Mouse (Mus musculus) forebrain, embryonic 11.5 days (tissue): Measurements from ENCODE around the gene Dnlz. TPM values are rescaled to one million over a fixed set of nuclear protein-coding genes. Genes with fewer than 3 reads are reported as not detected.
A peak's percentile ranks its signal among the peaks of the same experiment; 100 is the strongest.
"Not testable (repeated sequence)": the region's sequence is repeated elsewhere in the genome, so short reads cannot be mapped to it uniquely, and the experiment has no call there.

ENCODE experiments used
- ATAC-seq: fragments of 200-750 bp; cut with Nextera tagmentation; replicated peaks from 2 replicates; pipeline ENCODE4 v1.8.0; 2017; ENCODE audit warnings: moderate TSS enrichment; ENCODE audit not compliant: low FRiP score
- DNase-seq: peaks from one replicate; pipeline ENCODE4 v3.0.0-alpha.2; 2017; ENCODE audit warnings: low spot score
- H3K27ac ChIP-seq: fragments of 300-500 bp; sonication (generic); 2 replicates; pipeline ENCODE4 v1.5.1; 2014; ENCODE audit warnings: low read depth, low read length
- H3K27me3 ChIP-seq: fragments of 300-500 bp; sonication (generic); 2 replicates; pipeline ENCODE4 v1.6.1; 2014; ENCODE audit warnings: mild to moderate bottlenecking, low read length, mixed read lengths; ENCODE audit not compliant: control insufficient read depth, insufficient read depth
- H3K36me3 ChIP-seq: fragments of 300-500 bp; sonication (generic); 2 replicates; pipeline ENCODE4 v1.6.1; 2014; ENCODE audit warnings: mild to moderate bottlenecking, low read length, moderate library complexity, mixed read lengths; ENCODE audit not compliant: control insufficient read depth, insufficient read depth
- H3K4me1 ChIP-seq: fragments of 300-500 bp; sonication (generic); replicated peaks from 2 replicates; pipeline ENCODE4 v1.6.1; 2014; ENCODE audit warnings: low read length, mixed read lengths; ENCODE audit not compliant: control insufficient read depth, insufficient read depth
- H3K4me2 ChIP-seq: fragments of 300-500 bp; sonication (generic); 2 replicates; pipeline ENCODE4 v1.6.1; 2014; ENCODE audit warnings: low read depth, mild to moderate bottlenecking, low read length, moderate library complexity, mixed read lengths; ENCODE audit not compliant: severe bottlenecking
- H3K4me3 ChIP-seq: fragments of 300-500 bp; sonication (generic); 2 replicates; pipeline ENCODE4 v1.5.1; 2014; ENCODE audit warnings: low read depth, low read length
- H3K9ac ChIP-seq: fragments of 300-500 bp; sonication (generic); 2 replicates; pipeline ENCODE4 v1.6.1; 2014; ENCODE audit warnings: low read length
- H3K9me3 ChIP-seq: fragments of 300-500 bp; sonication (generic); 2 replicates; pipeline ENCODE4 v1.6.1; 2016; ENCODE audit warnings: low read length, mixed read lengths; ENCODE audit not compliant: control insufficient read depth
- WGBS: fragments of 180-500 bp; shearing (Covaris S2); extraction: QIAGEN DNeasy Blood & Tissue Kit; methylation state at CpG from one replicate; pipeline ENCODE4 v1.1.7; 2014; 5-methylcytosine and 5-hydroxymethylcytosine counted together
- polyA plus RNA-seq: library from polyadenylated mRNA; unstranded; fragments of >200 nt; fragmentation: Nextera tagmentation; extraction: Ambion mirVana; gene quantifications from 2 replicates; pipeline ENCODE4 v1.2.1, GENCODE M21; 2014

Dnlz gene
- polyA plus RNA-seq, 1 experiment from 2014 or later: 38.2 TPM

- Histone ChIP-seq H3K27ac (peak overlapping the region; percentile 62), H3K36me3 (peaks cover 28% of the 10 kb centered on the region), H3K27me3 (no peaks in the 10 kb centered on the region; the same call in 1 of the 2 replicates), H3K4me2 (peak overlapping the region; percentile 94), H3K9ac (peak overlapping the region; percentile 85), H3K9me3 (no peaks in the 10 kb centered on the region), H3K4me1 (peaks cover 11% of the 10 kb centered on the region; the same call in 1 of the 2 replicates), H3K4me3 (peak overlapping the region; percentile 97)
- peak; percentile 49 for ATAC-seq
- under 1% methylated on average over 45 of the region's 45 CpGs for WGBS
- peak; percentile 73 for DNase-seq
Measured at GRCm38 (mm10) chr2:26388682-26389153, 36.8 kb upstream of the Dnlz start.

- peaks cover 22% of the 10 kb centered on the region for H3K36me3 ChIP-seq
- no peaks in the 10 kb centered on the region; the same call in 1 of the 2 replicates for H3K27me3 ChIP-seq
- peaks cover 11% of the 10 kb centered on the region; the same call in 1 of the 2 replicates for H3K4me1 ChIP-seq
- H3K9ac ChIP-seq: no peak overlapping the region
- H3K4me2 ChIP-seq: peak overlapping the region; percentile 94; the same call in 1 of the 2 replicates
- ATAC-seq (no peak), DNase-seq (no peak)
- WGBS: 90% methylated on average over 3 of the region's 3 CpGs
- H3K27ac ChIP-seq: no peak overlapping the region
- H3K4me3 ChIP-seq: no peak overlapping the region
- no peaks in the 10 kb centered on the region for H3K9me3 ChIP-seq
Measured at GRCm38 (mm10) chr2:26387713-26388112, 35.8 kb upstream of the Dnlz start.

GRCm38 (mm10) chr2:26380871-26381270, 29.0 kb upstream of the Dnlz start:
- H3K27me3 ChIP-seq, H3K9me3 ChIP-seq, DNase-seq, H3K4me1 ChIP-seq, H3K36me3 ChIP-seq, H3K27ac ChIP-seq: not testable (repeated sequence)
- H3K9ac ChIP-seq: peak overlapping the region; percentile 75
- H3K4me3 ChIP-seq: peak overlapping the region; percentile 82
- peak; percentile 28; the same call in 1 of the 2 replicates for ATAC-seq
- peak overlapping the region; percentile 93 for H3K4me2 ChIP-seq
- 36% methylated on average over 6 of the region's 6 CpGs for WGBS

GRCm38 (mm10) chr2:26380131-26380771, 28.3 kb upstream of the Dnlz start, which contains the start of gene Snapc4:
Snapc4 (minus strand) TSS chr2:26380653.
- Histone ChIP-seq H3K4me2 (peak within 1 kb of the TSS; percentile 93), H3K4me3 (peak within 1 kb of the TSS; percentile 82), H3K36me3 (peaks cover 12% of the 10 kb centered on the region; the same call in 1 of the 2 replicates), H3K27ac (0 out of 2 replicates have a peak within 1 kb of the TSS, but pooled peaks have one; percentile 25), H3K27me3 (no peaks in the 10 kb centered on the region), H3K4me1 (peaks cover 4% of the 10 kb centered on the region; the same call in 1 of the 2 replicates), H3K9ac (peak within 1 kb of the TSS; percentile 75), H3K9me3 (no peaks in the 10 kb centered on the region)
- under 1% methylated on average over 38 of the region's 38 CpGs for WGBS
- DNase-seq (peak; percentile 93), ATAC-seq (peak; percentile 96)

GRCm38 (mm10) chr2:26372396-26372795, 20.5 kb upstream of the Dnlz start:
- H3K9me3 ChIP-seq: no peaks in the 10 kb centered on the region
- no peak for ATAC-seq
- no peak overlapping the region for H3K9ac ChIP-seq
- 95% methylated on average over 8 of the region's 8 CpGs for WGBS
- H3K27me3 ChIP-seq: no peaks in the 10 kb centered on the region
- DNase-seq: no peak
- H3K4me3 ChIP-seq: no peak overlapping the region
- no peak overlapping the region for H3K27ac ChIP-seq
- peaks cover 11% of the 10 kb centered on the region; the same call in 1 of the 2 replicates for H3K36me3 ChIP-seq
- no peak overlapping the region for H3K4me2 ChIP-seq
- no peaks in the 10 kb centered on the region for H3K4me1 ChIP-seq

- 77% methylated on average over 1 of the region's 1 CpGs for WGBS
- Histone ChIP-seq H3K36me3 (peaks cover 11% of the 10 kb centered on the region), H3K27me3 (no peaks in the 10 kb centered on the region), H3K4me2 (no peak overlapping the region), H3K4me3 (no peak overlapping the region), H3K9me3 (no peaks in the 10 kb centered on the region), H3K4me1 (no peaks in the 10 kb centered on the region), H3K27ac (no peak overlapping the region), H3K9ac (no peak overlapping the region)
- no peak for DNase-seq
- ATAC-seq: no peak
Measured at GRCm38 (mm10) chr2:26368572-26368971, 16.7 kb upstream of the Dnlz start.

- H3K4me1 ChIP-seq: no peaks in the 10 kb centered on the region
- no peak for DNase-seq
- no peak for ATAC-seq
- no peak overlapping the region for H3K9ac ChIP-seq
- 93% methylated on average over 6 of the region's 6 CpGs for WGBS
- H3K27ac ChIP-seq: no peak overlapping the region
- no peak overlapping the region for H3K4me3 ChIP-seq
- no peak overlapping the region for H3K4me2 ChIP-seq
- H3K9me3 ChIP-seq: no peaks in the 10 kb centered on the region
- H3K27me3 ChIP-seq: no peaks in the 10 kb centered on the region
- H3K36me3 ChIP-seq: peaks cover 11% of the 10 kb centered on the region
Measured at GRCm38 (mm10) chr2:26367911-26368310, 16.0 kb upstream of the Dnlz start.

GRCm38 (mm10) chr2:26364738-26365465, 13.0 kb upstream of the Dnlz start:
- Histone ChIP-seq H3K36me3 (peaks cover 7% of the 10 kb centered on the region), H3K27me3 (no peaks in the 10 kb centered on the region), H3K4me3 (no peak overlapping the region), H3K4me1 (no peaks in the 10 kb centered on the region), H3K27ac (no peak overlapping the region), H3K4me2 (no peak overlapping the region), H3K9ac (no peak overlapping the region), H3K9me3 (no peaks in the 10 kb centered on the region)
- WGBS: 89% methylated on average over 10 of the region's 10 CpGs
- ATAC-seq: no peak
- no peak for DNase-seq
